Mouse (Mus musculus) myocyte (in vitro differentiated cells): ENCODE data around the gene Lca5. TPM values are rescaled to one million over a fixed set of nuclear protein-coding genes. Genes with fewer than 3 reads are reported as not detected.
A peak's percentile ranks its signal among the peaks of the same experiment; 100 is the strongest.

Experiments used
- H3K27me3 ChIP-seq: one replicate; pipeline ENCODE4 v1.6.1; 2011; ENCODE audit not compliant: control insufficient read depth, insufficient read depth, insufficient read length
- H3K36me3 ChIP-seq: one replicate; pipeline ENCODE4 v1.6.1; 2011; ENCODE audit not compliant: control insufficient read depth, insufficient read depth
- H3K4me2 ChIP-seq: one replicate; pipeline ENCODE4 v1.6.1; 2011; ENCODE audit warnings: low read depth, control low read depth
- H3K4me3 ChIP-seq: one replicate; pipeline ENCODE4 v1.5.1; 2011; ENCODE audit warnings: mild to moderate bottlenecking, control low read depth, moderate library complexity
- H3K79me2 ChIP-seq: one replicate; pipeline ENCODE4 v1.6.1; 2011; ENCODE audit not compliant: control insufficient read depth, insufficient read depth
- H3ac ChIP-seq: one replicate; pipeline ENCODE4 v1.6.1; 2011; ENCODE audit not compliant: control insufficient read depth, insufficient read length
- CEBPB ChIP-seq: IDR thresholded peaks from 2 replicates; pipeline ENCODE4 v1.6.1; 2011; ENCODE audit warnings: mild to moderate bottlenecking, moderate library complexity; ENCODE audit not compliant: poor library complexity, insufficient read depth, severe bottlenecking
- E2F4 ChIP-seq: IDR thresholded peaks from one replicate; pipeline ENCODE4 v1.6.1; 2011; ENCODE audit warnings: mild to moderate bottlenecking, control low read depth, moderate library complexity; ENCODE audit not compliant: insufficient read depth
- MAX ChIP-seq: IDR thresholded peaks from one replicate; pipeline ENCODE4 v1.6.1; 2011; ENCODE audit warnings: low read depth, mild to moderate bottlenecking, control low read depth
- MYOD1 ChIP-seq, 3 experiments: IDR thresholded peaks; one replicate each; pipeline ENCODE4 v1.6.1; 2011; ENCODE audit warnings: control low read depth in 2 of 3, low read depth in 2 of 3, mild to moderate bottlenecking in 2 of 3, moderate library complexity in 1 of 3; ENCODE audit not compliant: insufficient read length in 2 of 3, control insufficient read depth in 1 of 3
- MYOG ChIP-seq, 3 experiments: IDR thresholded peaks; one replicate each; pipeline ENCODE4 v1.6.1; 2011; ENCODE audit warnings: control low read depth in 2 of 3, low read depth in 2 of 3, mild to moderate bottlenecking in 2 of 3; ENCODE audit not compliant: insufficient read length in 2 of 3, control insufficient read depth in 1 of 3, insufficient read depth in 1 of 3
- POLR2A ChIP-seq: IDR thresholded peaks from one replicate; pipeline ENCODE4 v1.6.1; 2011; ENCODE audit warnings: low read depth, mild to moderate bottlenecking, control low read depth, moderate library complexity; ENCODE audit not compliant: insufficient read length
- POLR2AphosphoS2 ChIP-seq: IDR thresholded peaks from one replicate; pipeline ENCODE4 v1.6.1; 2011; ENCODE audit warnings: low read depth, control low read depth; ENCODE audit not compliant: insufficient read length
- REST ChIP-seq: IDR thresholded peaks from one replicate; pipeline ENCODE4 v1.6.1; 2011; ENCODE audit warnings: mild to moderate bottlenecking, control low read depth, moderate library complexity; ENCODE audit not compliant: insufficient read depth, insufficient read length
- SRF ChIP-seq: IDR thresholded peaks from one replicate; pipeline ENCODE4 v1.6.1; 2011; ENCODE audit warnings: low read depth; ENCODE audit not compliant: control insufficient read depth, insufficient read length
- TCF12 ChIP-seq: IDR thresholded peaks from one replicate; pipeline ENCODE4 v1.6.1; 2011; ENCODE audit warnings: mild to moderate bottlenecking, control low read depth; ENCODE audit not compliant: poor library complexity, insufficient read depth, severe bottlenecking
- TCF3 ChIP-seq: IDR thresholded peaks from one replicate; pipeline ENCODE4 v1.6.1; 2011; ENCODE audit warnings: low read depth, control low read depth; ENCODE audit not compliant: insufficient read length
- USF1 ChIP-seq: IDR thresholded peaks from one replicate; pipeline ENCODE4 v1.6.1; 2011; ENCODE audit warnings: low read depth, mild to moderate bottlenecking, control low read depth, moderate library complexity
- polyA plus RNA-seq: library from polyadenylated mRNA; unstranded; fragments of >200 nt; fragmentation: generic; extraction: Trizol; gene quantifications from one replicate; pipeline ENCODE4 v1.2.1, GENCODE M21; 2012; ENCODE audit warnings: missing spikeins

The Lca5 gene
- polyA plus RNA-seq, 1 experiment = 2.5 TPM

GRCm38 (mm10) chr9:83418965-83419364 is 22.0 kb downstream of the Lca5 start:
- TF ChIP-seq MYOG (IDR thresholded peaks at IDR 0.05; ENCODE audit: control insufficient read depth in 1 of 3, insufficient read depth in 1 of 3, insufficient read length in 2 of 3, low read depth in 2 of 3) (no peak), USF1 (no peak), REST (no peak), TCF3 (no peak), TCF12 (no peak), MAX (no peak), POLR2AphosphoS2 (no peak), POLR2A (no peak), CEBPB (no peak), MYOD1 (IDR thresholded peaks at IDR 0.05; ENCODE audit: control insufficient read depth in 1 of 3, insufficient read length in 2 of 3, low read depth in 2 of 3) (no peak), E2F4 (no peak), SRF (no peak)
- Histone ChIP-seq H3K4me2 (no peak overlapping the region), H3K36me3 (peaks cover 9% of the 10 kb centered on the region), H3K27me3 (no peaks in the 10 kb centered on the region), H3ac (no peak overlapping the region), H3K4me3 (no peak overlapping the region), H3K79me2 (no peaks in the 10 kb centered on the region)

- Histone ChIP-seq H3K4me2 (no peak overlapping the region), H3K36me3 (peaks cover 9% of the 10 kb centered on the region), H3ac (no peak overlapping the region), H3K4me3 (no peak overlapping the region), H3K27me3 (no peaks in the 10 kb centered on the region), H3K79me2 (no peaks in the 10 kb centered on the region)
- TF ChIP-seq MAX = no peak
- TF ChIP-seq POLR2A = no peak
- no peak for TF ChIP-seq TCF12
- TF ChIP-seq SRF = no peak
- TF ChIP-seq TCF3 = no peak
- TF ChIP-seq REST = no peak
Observed at GRCm38 (mm10) chr9:83413046-83413445, 27.9 kb downstream of the Lca5 start.

- no peaks in the 10 kb centered on the region for H3K36me3 ChIP-seq
- H3ac ChIP-seq = no peak overlapping the region
- H3K4me2 ChIP-seq = no peak overlapping the region
- TF ChIP-seq SRF (no peak), TCF3 (no peak), MYOD1 (IDR thresholded peaks at IDR 0.05; ENCODE audit: control insufficient read depth in 1 of 3, insufficient read length in 2 of 3, low read depth in 2 of 3) (no peak)
- H3K79me2 ChIP-seq = no peaks in the 10 kb centered on the region
- H3K4me3 ChIP-seq = no peak overlapping the region
- no peaks in the 10 kb centered on the region for H3K27me3 ChIP-seq
Observed at GRCm38 (mm10) chr9:83405150-83405549, 35.8 kb downstream of the Lca5 start.

- H3ac ChIP-seq = no peak overlapping the region
- no peak overlapping the region for H3K4me3 ChIP-seq
- no peaks in the 10 kb centered on the region for H3K27me3 ChIP-seq
- H3K4me2 ChIP-seq = peak overlapping the region; percentile 33
- no peaks in the 10 kb centered on the region for H3K79me2 ChIP-seq
- no peaks in the 10 kb centered on the region for H3K36me3 ChIP-seq
- TF ChIP-seq TCF12 = no peak
- no peak for TF ChIP-seq POLR2AphosphoS2
- no peak for TF ChIP-seq POLR2A
- TF ChIP-seq MAX = no peak
- TF ChIP-seq REST = no peak
- no peak for TF ChIP-seq MYOG (IDR thresholded peaks at IDR 0.05; ENCODE audit: control insufficient read depth in 1 of 3, insufficient read depth in 1 of 3, insufficient read length in 2 of 3, low read depth in 2 of 3)
- no peak for TF ChIP-seq SRF
- no peak for TF ChIP-seq TCF3
- no peak for TF ChIP-seq E2F4
- TF ChIP-seq USF1 = no peak
- no peak for TF ChIP-seq MYOD1 (IDR thresholded peaks at IDR 0.05; ENCODE audit: control insufficient read depth in 1 of 3, insufficient read length in 2 of 3, low read depth in 2 of 3)
- no peak for TF ChIP-seq CEBPB
Observed at GRCm38 (mm10) chr9:83400783-83401182, 40.1 kb downstream of the Lca5 start.

- H3K4me3 ChIP-seq = no peak overlapping the region
- no peak overlapping the region for H3ac ChIP-seq
- TF ChIP-seq CEBPB (no peak), POLR2A (no peak), MYOG (IDR thresholded peaks at IDR 0.05; ENCODE audit: control insufficient read depth in 1 of 3, insufficient read depth in 1 of 3, insufficient read length in 2 of 3, low read depth in 2 of 3) (no peak), REST (no peak), MYOD1 (IDR thresholded peaks at IDR 0.05; ENCODE audit: control insufficient read depth in 1 of 3, insufficient read length in 2 of 3, low read depth in 2 of 3) (no peak), MAX (no peak), E2F4 (no peak), TCF3 (no peak)
- H3K79me2 ChIP-seq = no peaks in the 10 kb centered on the region
- H3K4me2 ChIP-seq = no peak overlapping the region
- H3K27me3 ChIP-seq = no peaks in the 10 kb centered on the region
- H3K36me3 ChIP-seq = peaks cover 4% of the 10 kb centered on the region
Observed at GRCm38 (mm10) chr9:83399414-83399813, 41.5 kb downstream of the Lca5 start.
